Mouse (Mus musculus) retina, embryonic 14.5 days (tissue): ENCODE measurements at regions not wholly inside any gene's neighbourhood (a gene's known extent, or its start where the extent isn't known, plus 50 kb on each side); places are given as distances from the start of the nearest gene placed in this dataset.

Experiments
- DNase-seq: peaks from one replicate; pipeline ENCODE4 v3.0.0-alpha.2; 2015; ENCODE audit warnings: low spot score

- peak; percentile 17 for DNase-seq
These were observed 2114.4 kb downstream of the Pcdh9 start for GRCm38 (mm10) chr14:91776126-91776525.
